Mouse (Mus musculus): ENCODE results near the gene Grip1.

Gene Grip1

GRCm38 (mm10) chr10:119752361-119752798 lies 298.8 kb downstream of the Grip1 start:
- no peak for ATAC-seq (ENCODE audit: low TSS enrichment)

- ATAC-seq (ENCODE audit: low TSS enrichment) = no peak
Measured at GRCm38 (mm10) chr10:119756271-119756670, 302.6 kb downstream of the Grip1 start.

DNA sequence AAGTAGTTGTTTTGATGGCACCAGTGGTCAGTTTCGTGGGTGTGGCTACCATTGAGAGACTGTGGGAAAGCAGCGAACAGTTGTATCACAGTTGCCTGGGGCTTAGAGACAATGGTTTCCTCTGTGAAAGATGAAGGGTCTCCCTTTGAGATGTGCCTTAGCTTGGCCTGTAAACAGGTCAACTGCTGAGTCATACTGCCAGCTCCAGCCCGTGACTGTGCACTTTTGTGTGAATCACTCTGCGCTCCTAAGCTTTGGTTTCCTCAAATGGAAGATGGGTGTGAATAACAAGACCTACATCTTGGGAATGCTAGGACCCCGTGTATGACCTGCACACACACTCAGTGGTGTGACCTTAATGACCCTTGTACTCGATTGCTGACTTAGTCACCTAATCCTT lies 303.6 kb downstream of the Grip1 start:
- no peak for ATAC-seq (ENCODE audit: low TSS enrichment)

DNA sequence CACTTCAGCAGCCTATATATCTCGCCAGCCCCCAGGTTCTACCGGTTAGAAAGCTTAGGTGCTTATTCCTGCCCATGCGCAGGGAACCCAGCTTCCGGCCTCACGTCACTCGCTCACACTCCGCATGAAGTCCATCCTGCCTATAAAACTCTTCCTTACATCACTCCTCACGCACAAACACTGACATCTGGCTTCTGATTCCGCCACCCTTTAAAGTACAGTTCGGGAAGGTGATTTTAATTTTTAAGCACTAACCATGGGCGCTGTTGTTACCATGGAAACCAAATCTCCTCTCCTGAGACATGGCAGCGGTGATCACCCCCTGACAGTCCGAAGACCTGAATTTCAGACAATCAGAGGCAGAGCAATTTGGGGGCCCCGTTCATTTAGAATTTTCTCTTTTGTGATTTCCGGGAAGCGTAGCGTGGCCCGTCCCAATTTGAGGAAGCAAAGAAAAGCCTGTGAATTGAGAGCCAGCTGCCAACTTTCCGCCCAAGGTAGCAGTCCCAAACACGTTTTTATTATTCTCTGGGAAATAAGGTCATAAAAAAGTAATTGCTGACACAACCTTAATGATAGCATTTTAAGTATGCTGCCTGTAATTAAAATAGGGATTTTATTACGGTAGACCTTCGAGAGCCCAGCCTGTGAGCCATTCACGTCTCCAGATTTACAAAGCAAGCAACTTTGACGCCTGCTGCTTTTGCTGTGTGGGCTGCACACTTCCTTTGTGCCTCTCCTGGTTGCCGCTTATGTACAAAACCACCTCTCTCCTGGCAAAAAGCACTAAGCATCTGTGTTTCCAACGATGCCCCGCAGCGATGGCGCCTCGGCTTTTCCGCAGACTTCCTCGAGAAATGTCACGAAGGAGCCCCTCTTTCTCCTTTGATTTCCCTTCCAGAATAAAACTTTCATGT lies 308.1 kb downstream of the Grip1 start:
- ATAC-seq (ENCODE audit: low TSS enrichment) = peak; percentile 86

GRCm38 (mm10) chr10:119778871-119779270 lies 325.2 kb downstream of the Grip1 start:
- no peak for ATAC-seq (ENCODE audit: low TSS enrichment)

DNA sequence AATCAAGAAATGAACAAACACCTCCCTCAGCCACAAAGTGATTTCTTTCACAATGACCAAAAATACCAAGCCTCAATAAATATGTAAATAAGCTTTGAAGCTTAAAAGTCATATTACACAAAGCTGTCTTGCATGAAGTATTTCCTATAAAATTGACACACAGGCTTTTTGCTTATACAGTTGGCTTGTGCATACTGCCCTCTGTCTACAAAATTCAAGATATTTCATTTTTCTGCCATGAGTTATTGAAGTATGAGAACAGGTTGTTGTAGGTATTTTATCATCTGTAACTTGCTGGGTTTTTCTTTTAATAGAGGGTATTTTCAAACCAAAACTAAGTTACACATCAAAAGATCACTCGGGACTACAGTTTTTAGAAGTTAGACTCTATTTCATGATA lies 326.0 kb downstream of the Grip1 start:
- ATAC-seq (ENCODE audit: low TSS enrichment) = no peak

GRCm38 (mm10) chr10:119790507-119790906 lies 336.9 kb downstream of the Grip1 start:
- ATAC-seq (ENCODE audit: low TSS enrichment) = no peak

DNA sequence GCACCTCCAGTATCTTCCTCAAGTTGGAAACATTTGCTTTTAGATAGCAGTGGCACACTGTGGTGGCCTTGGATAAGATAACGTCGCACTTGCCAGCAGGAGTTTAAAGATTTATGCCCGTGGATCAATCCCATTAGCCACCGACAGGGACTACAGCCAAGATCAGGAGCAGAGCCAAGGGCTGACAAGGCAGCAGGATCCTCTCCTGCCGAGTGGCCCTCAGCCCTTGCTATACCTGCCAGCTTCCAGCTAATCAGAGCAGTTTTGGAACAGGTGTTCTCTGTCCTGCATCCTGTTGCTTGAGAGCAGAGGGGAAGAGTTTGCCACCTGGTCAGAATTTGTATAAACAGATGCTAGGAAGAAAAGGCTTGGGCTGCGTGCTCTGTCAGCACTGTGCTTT lies 348.8 kb downstream of the Grip1 start:
- no peak for ATAC-seq (ENCODE audit: low TSS enrichment)

GRCm38 (mm10) chr10:119803633-119804422 lies 350.2 kb downstream of the Grip1 start:
- peak; percentile 95 for ATAC-seq (ENCODE audit: low TSS enrichment)

DNA sequence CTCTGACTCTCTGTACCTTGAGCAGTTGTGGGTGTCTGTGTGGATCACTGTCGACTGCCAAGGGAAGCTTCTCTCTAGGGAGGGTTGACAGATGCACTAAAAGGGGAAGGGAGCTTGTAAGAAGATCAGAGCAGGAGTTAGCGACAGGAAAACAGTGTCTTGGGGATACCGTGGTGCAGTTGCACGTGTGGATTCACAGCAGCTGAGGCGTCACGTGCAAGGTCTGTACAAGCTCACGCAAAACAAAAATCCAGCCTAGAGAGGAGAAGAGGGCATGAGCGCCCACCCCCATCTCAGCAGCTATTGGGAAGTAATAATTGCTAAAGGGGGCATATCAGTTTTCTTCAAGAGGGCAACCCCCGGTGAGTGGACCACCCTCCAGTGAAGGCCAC lies 350.8 kb downstream of the Grip1 start:
- peak; percentile 55 for ATAC-seq (ENCODE audit: low TSS enrichment)

DNA sequence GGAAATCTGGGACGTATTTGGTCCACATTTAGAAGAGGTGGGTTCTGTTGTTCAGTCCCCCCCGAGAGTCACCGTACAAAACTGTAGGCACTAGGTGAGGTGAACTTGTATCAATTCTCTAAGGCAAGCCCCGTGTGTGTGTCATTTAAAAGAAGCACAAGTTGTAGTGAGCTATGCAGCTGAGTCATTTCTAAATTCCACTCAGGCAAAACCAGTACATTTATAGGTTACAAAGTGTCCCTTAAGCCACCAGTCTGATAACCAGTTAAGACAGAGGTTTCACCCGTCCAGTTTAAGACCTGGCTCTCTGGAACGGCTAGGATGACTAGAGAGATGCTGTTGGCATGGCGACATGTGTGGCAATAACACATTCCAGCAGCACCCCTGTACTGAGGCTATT lies 351.5 kb downstream of the Grip1 start:
- ATAC-seq (ENCODE audit: low TSS enrichment) = no peak

DNA sequence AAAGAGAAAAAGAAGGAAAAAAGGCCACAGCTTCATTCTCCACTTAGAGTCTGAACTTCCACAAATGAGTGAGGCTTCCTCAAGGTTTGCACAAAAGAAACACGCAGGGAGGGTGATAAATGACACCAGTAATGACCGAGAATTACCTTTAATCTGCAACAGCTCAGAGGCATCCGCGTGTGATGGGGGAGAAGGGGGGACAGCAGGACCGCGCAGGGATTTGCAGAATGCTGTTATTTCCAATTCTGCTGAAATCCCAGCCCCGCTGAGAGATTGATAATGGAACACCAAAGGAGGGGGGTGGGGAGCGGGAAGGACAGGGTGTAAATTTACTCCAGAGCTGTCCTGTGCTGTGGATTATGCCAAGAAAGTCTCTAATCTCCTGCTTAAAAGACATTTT lies 352.5 kb downstream of the Grip1 start:
- no peak for ATAC-seq (ENCODE audit: low TSS enrichment)

DNA sequence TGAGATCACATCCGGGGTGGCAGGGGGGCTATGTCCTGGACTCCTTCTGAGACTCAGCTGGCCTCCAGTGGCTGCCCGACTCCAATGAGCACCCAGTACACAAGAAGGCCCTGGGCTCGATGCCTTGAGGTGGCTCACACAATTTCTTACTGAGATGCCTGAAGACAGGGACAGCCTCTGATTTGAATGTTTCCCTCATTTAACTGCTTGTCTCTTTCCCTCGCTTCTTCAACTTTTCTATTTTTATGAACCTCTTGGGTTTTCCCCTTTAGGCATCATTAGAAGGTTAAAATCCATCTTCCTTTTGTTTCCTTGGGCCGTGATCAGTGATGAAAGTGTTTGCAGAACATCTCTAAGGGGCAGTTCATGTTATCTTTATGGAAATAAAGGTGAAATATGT lies 354.8 kb downstream of the Grip1 start:
- no peak for ATAC-seq (ENCODE audit: low TSS enrichment)

GRCm38 (mm10) chr10:119814087-119814486 lies 360.5 kb downstream of the Grip1 start:
- ATAC-seq (ENCODE audit: low TSS enrichment) = peak; percentile 75

DNA sequence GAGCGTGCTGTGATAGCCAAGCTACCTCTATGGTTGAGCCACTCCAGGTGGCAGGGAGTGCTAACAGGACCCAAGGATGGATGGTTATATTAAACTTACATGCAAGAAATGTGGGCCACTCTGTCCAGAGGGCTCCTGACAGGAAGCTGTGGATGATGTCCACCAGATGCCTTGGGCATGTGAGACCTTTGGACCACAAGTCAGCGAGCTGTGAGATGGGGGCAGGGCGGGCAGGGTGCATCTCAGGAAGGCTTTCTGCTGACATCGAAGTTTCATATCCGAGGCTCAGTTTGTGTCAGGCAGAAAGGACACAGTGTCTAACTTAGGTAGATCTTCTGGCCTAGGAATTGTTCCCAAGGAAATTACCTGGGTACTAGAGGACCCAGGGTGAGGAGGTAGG lies 362.4 kb downstream of the Grip1 start:
- ATAC-seq (ENCODE audit: low TSS enrichment) = no peak

- ATAC-seq (ENCODE audit: low TSS enrichment) = peak; percentile 45
Measured at GRCm38 (mm10) chr10:119818381-119818780, 364.8 kb downstream of the Grip1 start.

GRCm38 (mm10) chr10:119819102-119819681 lies 365.6 kb downstream of the Grip1 start:
- peak; percentile 74 for ATAC-seq (ENCODE audit: low TSS enrichment)

GRCm38 (mm10) chr10:119819740-119820139 lies 366.1 kb downstream of the Grip1 start:
- peak; percentile 5 for ATAC-seq (ENCODE audit: low TSS enrichment)

- ATAC-seq (ENCODE audit: low TSS enrichment) = no peak
Measured at GRCm38 (mm10) chr10:119820428-119820827, 366.8 kb downstream of the Grip1 start.

DNA sequence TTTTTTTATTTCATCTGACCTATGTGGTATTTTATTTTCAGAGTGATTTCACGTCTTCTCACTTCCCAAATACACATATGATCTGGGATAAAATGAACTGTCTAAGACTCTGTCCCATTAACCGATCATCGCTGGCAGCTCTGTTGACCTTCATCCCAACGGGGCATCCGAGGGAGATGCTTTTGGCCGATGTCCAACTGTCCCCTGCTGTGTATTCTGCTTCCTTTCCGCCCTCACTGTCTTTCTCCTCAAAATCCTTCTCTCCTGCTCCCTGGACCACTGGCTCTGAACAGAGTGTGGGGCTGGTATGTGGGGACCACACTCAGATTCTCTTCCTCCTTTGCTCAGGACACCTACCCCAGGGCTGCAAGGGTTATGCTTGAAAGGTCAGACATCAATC lies 370.1 kb downstream of the Grip1 start:
- no peak for ATAC-seq (ENCODE audit: low TSS enrichment)

DNA sequence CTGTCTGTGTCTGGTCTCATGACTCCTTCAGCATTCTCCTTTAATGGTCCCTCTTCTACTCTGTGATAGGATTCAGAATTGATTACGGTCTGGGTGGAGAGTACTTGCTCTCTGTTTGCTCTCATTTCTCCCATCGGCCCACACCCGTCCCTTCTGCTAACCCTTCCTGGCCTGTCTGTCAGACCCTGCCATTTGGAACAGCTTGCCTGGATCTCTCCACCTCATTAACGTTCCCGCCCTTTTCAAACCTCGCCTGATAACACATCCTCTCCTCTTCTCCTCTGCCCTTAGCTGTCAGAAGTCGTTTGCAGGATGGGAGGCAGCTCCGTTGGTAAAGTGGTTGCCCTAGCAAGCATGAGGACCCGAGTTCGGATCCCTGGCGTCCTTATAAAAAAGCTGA lies 370.9 kb downstream of the Grip1 start:
- no peak for ATAC-seq (ENCODE audit: low TSS enrichment)

DNA sequence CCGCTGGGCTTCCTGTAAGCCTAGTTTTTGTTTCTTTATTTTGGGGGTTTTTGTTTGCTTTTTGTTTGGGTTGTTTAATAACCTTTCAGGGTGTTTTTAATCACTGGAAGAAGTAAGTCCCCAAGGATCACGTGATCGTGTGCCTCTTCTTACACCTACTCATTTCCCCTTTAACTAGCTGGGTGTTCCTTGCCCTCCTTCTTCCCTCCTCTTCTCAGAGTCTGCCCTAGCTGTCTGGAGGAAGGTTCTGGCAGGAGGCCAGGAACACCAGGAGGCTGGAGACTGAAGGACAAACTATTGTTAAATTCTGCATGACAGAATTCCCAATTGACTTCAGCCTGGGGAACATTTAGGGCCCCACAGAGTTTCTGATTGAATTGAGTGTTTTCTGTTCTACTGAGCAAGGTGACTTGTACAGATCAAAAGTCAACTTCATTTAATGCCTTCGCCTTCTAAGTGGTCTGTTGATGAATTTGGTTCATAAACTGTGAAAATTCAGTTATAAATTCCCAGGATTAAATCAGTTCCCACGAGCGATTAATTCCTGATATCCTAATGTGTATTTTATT lies 376.8 kb downstream of the Grip1 start:
- no peak for ATAC-seq (ENCODE audit: low TSS enrichment)

Measured in frontal cortex, adult (tissue).